ENCODE assay signal across 18 mouse cellular contexts in the genomic region with DNA sequence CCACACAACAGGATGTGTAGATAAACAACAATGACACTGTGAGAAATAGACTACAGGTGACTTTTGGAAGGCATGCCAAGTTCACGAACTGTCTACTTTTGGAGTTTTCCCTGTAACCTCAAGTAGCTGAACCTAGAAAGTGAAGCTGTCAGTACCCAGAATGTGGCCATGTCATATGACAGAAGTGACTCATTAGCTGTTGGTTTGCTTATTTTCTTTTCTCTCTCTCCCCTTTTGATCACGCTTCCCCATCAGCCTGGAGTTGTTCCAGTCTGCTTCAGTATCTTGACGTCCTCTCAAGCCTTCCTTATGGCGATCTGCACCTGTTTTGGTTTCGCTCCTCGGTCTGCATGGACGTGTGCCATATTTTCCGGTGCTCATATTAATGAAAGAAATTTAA.
"Had no signal": no experiment of that assay in that cellular context is flagged by ENCODE, and none has a peak within 500 bp of the region (broad histone marks: within the 10 kb centered on the region; RNA-seq: fewer than 3 reads in every experiment).

No protein-coding gene starts in this region.

- H3K4me3 ChIP-seq: midbrain, embryonic 10.5 days; midbrain, embryonic 12.5 days; neural tube, embryonic 13.5 days; neural tube, embryonic 15.5 days had no signal

- DNase-seq: lung, adult 18-20 months; lung, embryonic 14.5 days; lung, postnatal 10 days; lung, postnatal 4 days; midbrain, embryonic 14.5 days; retina, postnatal 1 day; right cerebral cortex, adult 18-20 months; right cerebral cortex, postnatal 25 days; right cerebral cortex, postnatal 4 days; spleen, adult 18-20 months; thymus, adult 18-20 months; thymus, postnatal 25 days; thymus, postnatal 4 days had no signal

- H3K27ac ChIP-seq: midbrain, embryonic 10.5 days; midbrain, embryonic 12.5 days; neural tube, embryonic 13.5 days; neural tube, embryonic 15.5 days had no signal

- ATAC-seq: midbrain, embryonic 16.5 days had no signal

- H3K36me3 ChIP-seq: midbrain, embryonic 10.5 days; midbrain, embryonic 12.5 days; neural tube, embryonic 13.5 days; neural tube, embryonic 15.5 days had no signal

- H3K27me3 ChIP-seq: midbrain, embryonic 12.5 days; neural tube, embryonic 13.5 days; neural tube, embryonic 15.5 days had no signal

- H3K4me1 ChIP-seq: midbrain, embryonic 10.5 days; midbrain, embryonic 12.5 days; neural tube, embryonic 13.5 days; neural tube, embryonic 15.5 days had no signal

- H3K4me2 ChIP-seq: lung, embryonic 14.5 days; midbrain, embryonic 12.5 days; neural tube, embryonic 13.5 days; neural tube, embryonic 15.5 days had no signal

- H3K9me3 ChIP-seq: midbrain, embryonic 10.5 days; midbrain, embryonic 12.5 days; neural tube, embryonic 13.5 days; neural tube, embryonic 15.5 days had no signal

- H3K9ac ChIP-seq: lung, embryonic 14.5 days; midbrain, embryonic 12.5 days; neural tube, embryonic 13.5 days; neural tube, embryonic 15.5 days had no signal
